Mouse (Mus musculus): ENCODE data around the gene Fat3. TPM values are rescaled to one million over a fixed set of nuclear protein-coding genes. Genes with fewer than 3 reads are reported as not detected.

Gene Fat3
- polyA plus RNA-seq, 1 experiment from 2014 or later, result 0.09 TPM

DNA sequence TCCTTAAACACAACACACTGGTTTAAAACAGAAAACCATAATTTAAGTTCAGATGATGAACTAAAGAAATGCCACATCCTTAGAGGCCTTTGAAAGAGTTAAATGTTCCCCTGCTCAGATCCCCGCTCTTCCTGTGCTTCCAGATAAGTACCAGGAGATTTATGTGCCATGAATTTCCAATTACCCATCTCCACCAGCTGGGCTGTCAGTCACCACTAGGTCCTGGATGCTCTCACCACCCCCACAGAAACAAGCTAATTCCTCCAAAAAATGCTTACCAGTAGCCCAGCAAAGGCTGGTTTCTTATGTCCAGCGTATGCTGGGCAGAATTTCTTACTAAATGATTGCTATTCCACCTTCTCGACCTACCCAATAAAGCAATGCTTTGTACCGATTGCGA, 72.5 kb downstream of the Fat3 start:
- POLR2A ChIA-PET, result no interaction called here
- ATAC-seq (no peak), DNase-seq (ENCODE audit: low read depth, low spot score) (no peak)
- H3K27me3 ChIP-seq, result no peaks in the 10 kb centered on the region
- no peak for TF ChIP-seq CTCF (IDR thresholded peaks at IDR 0.05)
- in situ Hi-C loops (cut with MboI; ENCODE audit: low pct_unique_long_range_greater_than_20kb), result no loop called here
- CTCF ChIA-PET, result no interaction called here

GRCm38 (mm10) chr9:16422707-16423106, 78.4 kb downstream of the Fat3 start:
- no peak for DNase-seq (ENCODE audit: low read depth, low spot score)
- ATAC-seq, result no peak
- CTCF ChIA-PET, result no interaction called here
- in situ Hi-C loops (cut with MboI; ENCODE audit: low pct_unique_long_range_greater_than_20kb), result no loop called here
- no peak for TF ChIP-seq CTCF (IDR thresholded peaks at IDR 0.05)
- H3K27me3 ChIP-seq, result no peaks in the 10 kb centered on the region
- POLR2A ChIA-PET, result no interaction called here

DNA sequence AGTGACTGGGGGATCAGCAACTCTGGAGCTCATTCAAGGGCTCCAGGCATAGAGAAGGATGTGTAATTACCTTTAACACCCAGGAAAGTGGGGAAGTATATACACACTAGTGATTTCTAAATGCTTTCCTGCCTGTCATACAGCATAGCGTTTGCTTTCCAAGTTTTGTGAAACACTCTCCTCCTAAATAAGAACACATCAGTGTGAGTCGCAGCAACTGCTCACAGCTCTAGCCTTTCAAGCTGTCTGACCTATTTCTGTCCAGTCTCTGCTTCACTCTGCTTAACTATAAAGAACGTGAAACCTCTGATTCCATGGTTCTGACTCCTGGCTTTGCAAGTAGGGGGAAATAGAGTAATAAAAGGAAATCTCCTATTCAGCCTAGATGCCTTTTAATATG, 98.3 kb downstream of the Fat3 start:
- no peak for TF ChIP-seq CTCF (IDR thresholded peaks at IDR 0.05)
- DNase-seq (ENCODE audit: low read depth, low spot score), result no peak
- ChIA-PET CTCF (no interaction called here), POLR2A (no interaction called here)
- in situ Hi-C loops (cut with MboI; ENCODE audit: low pct_unique_long_range_greater_than_20kb), result no loop called here
- no peaks in the 10 kb centered on the region for H3K27me3 ChIP-seq
- ATAC-seq, result no peak

- in situ Hi-C loops (cut with MboI; ENCODE audit: low pct_unique_long_range_greater_than_20kb), result no loop called here
- no peak for TF ChIP-seq CTCF (IDR thresholded peaks at IDR 0.05)
- no peak for DNase-seq (ENCODE audit: low read depth, low spot score)
- H3K27me3 ChIP-seq, result no peaks in the 10 kb centered on the region
- ChIA-PET CTCF (no interaction called here), POLR2A (no interaction called here)
- no peak for ATAC-seq
Measured at GRCm38 (mm10) chr9:16398734-16399686, 102.1 kb downstream of the Fat3 start.

DNA sequence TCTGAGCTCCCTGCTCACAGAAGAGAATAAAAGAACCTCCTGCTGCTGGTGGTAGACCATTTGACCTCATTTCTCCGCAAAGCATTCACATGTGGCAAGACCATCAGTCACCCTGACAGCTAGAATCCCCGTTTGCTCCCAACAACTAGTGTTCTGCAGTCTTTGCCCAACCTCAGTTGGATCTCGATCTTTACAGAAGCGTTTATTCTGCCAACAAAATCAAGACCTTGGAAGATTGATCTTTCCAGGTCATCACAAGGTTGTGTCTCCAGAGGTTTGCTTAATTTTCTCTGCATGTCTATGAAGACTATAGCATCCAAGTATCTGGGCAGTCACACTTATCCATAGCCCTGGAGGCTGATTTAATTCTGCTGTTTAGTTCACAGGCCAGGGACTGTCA, 111.9 kb downstream of the Fat3 start:
- TF ChIP-seq CTCF (IDR thresholded peaks at IDR 0.05), result no peak
- DNase-seq (ENCODE audit: low read depth, low spot score), result no peak
- ATAC-seq, result no peak
- in situ Hi-C loops (cut with MboI; ENCODE audit: low pct_unique_long_range_greater_than_20kb), result no loop called here
- no peaks in the 10 kb centered on the region for H3K27me3 ChIP-seq
- ChIA-PET POLR2A (no interaction called here), CTCF (interaction anchor here (1.6 kb wide), 1 partner anchor 9 kb away, joined by 4 read pairs; no protein-coding TSS in a partner anchor)

- no peaks in the 10 kb centered on the region for H3K27me3 ChIP-seq
- no peak for ATAC-seq
- no peak for TF ChIP-seq CTCF (IDR thresholded peaks at IDR 0.05)
- ChIA-PET POLR2A (no interaction called here), CTCF (no interaction called here)
- in situ Hi-C loops (cut with MboI; ENCODE audit: low pct_unique_long_range_greater_than_20kb), result no loop called here
- DNase-seq (ENCODE audit: low read depth, low spot score), result no peak
Measured at GRCm38 (mm10) chr9:16387527-16387926, 113.6 kb downstream of the Fat3 start.

DNA sequence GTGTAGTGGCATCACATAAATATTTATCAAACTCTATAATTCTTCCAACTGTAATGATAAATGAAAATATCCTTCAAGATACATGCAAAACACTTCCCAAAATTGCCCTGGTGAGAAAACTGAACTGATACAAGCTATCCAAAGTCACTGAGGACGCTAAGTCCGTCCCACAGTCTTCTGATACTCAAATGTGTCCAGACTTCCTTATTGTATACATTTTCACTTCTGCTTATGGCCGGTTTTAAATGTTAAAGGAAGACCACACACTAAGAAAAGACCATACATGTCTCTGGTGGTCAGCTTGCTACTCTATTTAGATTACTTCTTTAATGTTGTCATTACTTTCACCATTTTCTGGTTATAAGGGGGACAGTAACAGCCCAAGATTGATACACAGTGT, 137.4 kb downstream of the Fat3 start:
- ChIA-PET CTCF (no interaction called here), POLR2A (interaction anchor here (0.8 kb wide), 1 partner anchor 23 kb away, joined by 5 read pairs; no protein-coding TSS in a partner anchor)
- DNase-seq (ENCODE audit: low read depth, low spot score) (no peak), ATAC-seq (no peak)
- in situ Hi-C loops (cut with MboI; ENCODE audit: low pct_unique_long_range_greater_than_20kb), result no loop called here
- no peak for TF ChIP-seq CTCF (IDR thresholded peaks at IDR 0.05)
- H3K27me3 ChIP-seq, result peaks cover 9% of the 10 kb centered on the region

- in situ Hi-C loops (cut with MboI; ENCODE audit: low pct_unique_long_range_greater_than_20kb), result no loop called here
- ATAC-seq, result no peak
- DNase-seq (ENCODE audit: low read depth, low spot score), result no peak
- ChIA-PET POLR2A (no interaction called here), CTCF (no interaction called here)
- H3K27me3 ChIP-seq, result peaks cover 9% of the 10 kb centered on the region
- no peak for TF ChIP-seq CTCF (IDR thresholded peaks at IDR 0.05)
Measured at GRCm38 (mm10) chr9:16361811-16362210, 139.3 kb downstream of the Fat3 start.

DNA sequence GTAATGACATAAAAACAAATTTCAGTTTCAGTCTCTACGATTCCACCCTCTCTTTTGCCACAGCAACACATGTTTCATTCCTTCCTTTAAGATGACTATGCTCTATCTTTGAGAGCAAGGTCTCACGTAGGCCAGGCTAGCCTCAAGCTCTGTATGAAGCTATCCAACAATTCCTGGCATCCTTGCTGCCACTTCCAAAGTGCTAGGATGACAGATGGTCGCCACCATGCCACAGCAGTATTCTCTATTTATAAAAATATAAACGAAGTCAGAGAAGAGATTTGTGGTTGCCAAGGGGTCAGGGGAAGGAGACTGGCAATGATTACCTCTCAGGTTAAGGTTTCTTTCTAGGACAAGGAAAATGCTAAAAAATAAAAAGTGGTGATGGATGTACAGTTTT, 144.4 kb downstream of the Fat3 start:
- no peak for TF ChIP-seq CTCF (IDR thresholded peaks at IDR 0.05)
- ChIA-PET POLR2A (no interaction called here), CTCF (interaction anchor here (1.2 kb wide), 1 partner anchor 9 kb away, joined by 4 read pairs; no protein-coding TSS in a partner anchor)
- DNase-seq (ENCODE audit: low read depth, low spot score), result no peak
- in situ Hi-C loops (cut with MboI; ENCODE audit: low pct_unique_long_range_greater_than_20kb), result no loop called here
- ATAC-seq, result no peak
- no peaks in the 10 kb centered on the region for H3K27me3 ChIP-seq

DNA sequence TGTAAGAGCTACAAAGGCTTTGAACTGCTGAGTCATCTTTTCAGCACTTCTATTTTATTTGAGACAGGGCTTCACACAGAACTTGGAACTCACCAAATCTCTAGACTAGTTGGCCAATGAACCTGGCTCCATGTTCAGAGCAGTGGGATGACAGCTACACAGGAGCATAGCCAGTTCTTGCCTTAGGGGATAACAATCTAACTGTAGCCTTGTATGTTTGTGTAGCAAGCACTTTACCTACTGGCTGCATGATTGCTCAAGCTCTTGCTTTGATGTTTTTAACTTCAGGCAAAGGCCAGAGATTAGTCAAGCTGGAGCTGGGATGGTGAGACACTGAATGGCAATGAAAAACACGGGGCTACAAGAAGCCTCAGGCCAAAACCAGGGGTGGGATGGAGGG, 146.2 kb downstream of the Fat3 start:
- no peak for TF ChIP-seq CTCF (IDR thresholded peaks at IDR 0.05)
- ATAC-seq (no peak), DNase-seq (ENCODE audit: low read depth, low spot score) (no peak)
- H3K27me3 ChIP-seq, result no peaks in the 10 kb centered on the region
- CTCF ChIA-PET, result no interaction called here
- POLR2A ChIA-PET, result no interaction called here
- in situ Hi-C loops (cut with MboI; ENCODE audit: low pct_unique_long_range_greater_than_20kb), result no loop called here

DNA sequence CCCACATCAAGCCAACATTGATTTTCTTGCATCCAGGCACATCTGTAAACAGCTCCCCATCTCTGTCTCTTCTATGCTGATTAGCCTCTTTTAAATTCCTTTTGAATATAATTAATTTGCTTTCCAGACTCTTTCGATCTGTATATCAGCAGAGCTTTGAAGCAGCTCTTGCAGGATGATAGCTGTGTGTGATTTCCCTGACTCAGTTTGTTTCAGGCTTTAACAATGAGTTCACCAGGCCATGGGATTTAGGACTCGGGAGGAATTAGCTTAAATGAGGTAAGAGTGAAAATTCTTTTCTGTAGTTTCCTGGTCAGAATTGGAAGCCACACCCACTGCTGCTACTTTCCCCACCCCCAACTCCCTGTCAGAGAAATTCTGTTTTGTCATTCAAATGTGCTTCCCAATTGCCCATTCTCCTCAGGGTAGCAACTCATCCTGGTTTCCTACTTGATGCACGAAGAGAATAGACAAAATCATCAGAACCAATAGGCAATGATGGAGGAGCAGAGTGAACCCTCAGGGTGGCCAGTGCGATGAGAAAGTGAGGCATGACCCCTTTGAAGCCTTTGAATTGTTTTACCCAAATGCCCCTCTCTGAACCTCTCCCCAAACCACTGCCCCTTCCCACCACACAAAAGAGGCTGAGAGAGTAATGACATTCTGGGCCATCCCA, 147.9 kb downstream of the Fat3 start:
- TF ChIP-seq CTCF (IDR thresholded peaks at IDR 0.05), result no peak
- CTCF ChIA-PET, result interaction anchor here (1.1 kb wide), 1 partner anchor 12 kb away, joined by 3 read pairs; no protein-coding TSS in a partner anchor
- DNase-seq (ENCODE audit: low read depth, low spot score) (no peak), ATAC-seq (no peak)
- POLR2A ChIA-PET, result no interaction called here
- in situ Hi-C loops (cut with MboI; ENCODE audit: low pct_unique_long_range_greater_than_20kb), result no loop called here
- H3K27me3 ChIP-seq, result no peaks in the 10 kb centered on the region
